Mouse (Mus musculus) forebrain, postnatal 0 days (tissue): ENCODE data around the gene Plpp2. TPM values are rescaled to one million over a fixed set of nuclear protein-coding genes. Genes with fewer than 3 reads are reported as not detected.

ENCODE experiments used
- ATAC-seq: fragments of 200-750 bp; cut with Nextera tagmentation; 2 replicates; pipeline ENCODE4 v1.8.0; 2017; ENCODE audit warnings: mild to moderate bottlenecking, moderate library complexity
- DNase-seq: peaks from one replicate; pipeline ENCODE4 v3.0.0-alpha.2; 2015
- H3K27ac ChIP-seq: fragments of 300-500 bp; sonication (generic); 2 replicates; pipeline ENCODE4 v1.5.1; 2014; ENCODE audit warnings: low read depth, mild to moderate bottlenecking, antibody characterized with exemption, low read length, moderate library complexity, mixed read lengths
- H3K27me3 ChIP-seq: fragments of 300-500 bp; sonication (generic); 2 replicates; pipeline ENCODE4 v1.6.1; 2014; ENCODE audit warnings: mild to moderate bottlenecking, low read length, mixed read lengths; ENCODE audit not compliant: insufficient read depth
- H3K36me3 ChIP-seq: fragments of 300-500 bp; sonication (generic); 2 replicates; pipeline ENCODE4 v1.6.1; 2014; ENCODE audit warnings: mild to moderate bottlenecking, moderate library complexity; ENCODE audit not compliant: insufficient read depth
- H3K4me1 ChIP-seq: fragments of 300-500 bp; sonication (generic); 2 replicates; pipeline ENCODE4 v1.6.1; 2014; ENCODE audit warnings: antibody characterized with exemption; ENCODE audit not compliant: insufficient read depth
- H3K4me2 ChIP-seq: fragments of 300-500 bp; sonication (generic); 2 replicates; pipeline ENCODE4 v1.6.1; 2014; ENCODE audit warnings: low read depth, mild to moderate bottlenecking, moderate library complexity
- H3K4me3 ChIP-seq: fragments of 300-500 bp; sonication (generic); 2 replicates; pipeline ENCODE4 v1.5.1; 2014; ENCODE audit warnings: low read depth, low read length, mixed read lengths
- H3K9ac ChIP-seq: fragments of 300-500 bp; sonication (generic); 2 replicates; pipeline ENCODE4 v1.6.1; 2014; ENCODE audit warnings: mild to moderate bottlenecking
- H3K9me3 ChIP-seq: fragments of 300-500 bp; sonication (generic); 2 replicates; pipeline ENCODE4 v1.6.1; 2016; ENCODE audit warnings: low read length
- CTCF ChIP-seq: sonication (generic); IDR thresholded peaks from 2 replicates; pipeline ENCODE4 v1.5.1; 2016; ENCODE audit warnings: antibody characterized with exemption, control low read depth, low read depth
- WGBS: fragments of 180-500 bp; shearing (Covaris S2); extraction: QIAGEN DNeasy Blood & Tissue Kit; methylation state at CpG from one replicate; pipeline ENCODE4 v1.1.7; 2014; 5-methylcytosine and 5-hydroxymethylcytosine counted together
- microRNA-seq, 2 experiments: library from miRNA; unstranded; fragments of <30 nt; microRNA quantifications; one replicate each; pipeline ENCODE4; 2016
- polyA plus RNA-seq: library from polyadenylated mRNA; unstranded; fragments of >200 nt; fragmentation: Nextera tagmentation; extraction: Ambion mirVana; gene quantifications from 2 replicates; pipeline ENCODE4 v1.2.1, GENCODE M21; 2015
- total RNA-seq: library from RNA; depleted of rRNA; stranded (reverse); fragments of >200 nt; gene quantifications from 2 replicates; pipeline ENCODE4 v1.2.3, GENCODE M21; 2014; rRNA removed

Plpp2 gene
- total and polyA plus RNA-seq, 2 experiments from 2014 or later: 13.1 to 24.1 TPM

DNA sequence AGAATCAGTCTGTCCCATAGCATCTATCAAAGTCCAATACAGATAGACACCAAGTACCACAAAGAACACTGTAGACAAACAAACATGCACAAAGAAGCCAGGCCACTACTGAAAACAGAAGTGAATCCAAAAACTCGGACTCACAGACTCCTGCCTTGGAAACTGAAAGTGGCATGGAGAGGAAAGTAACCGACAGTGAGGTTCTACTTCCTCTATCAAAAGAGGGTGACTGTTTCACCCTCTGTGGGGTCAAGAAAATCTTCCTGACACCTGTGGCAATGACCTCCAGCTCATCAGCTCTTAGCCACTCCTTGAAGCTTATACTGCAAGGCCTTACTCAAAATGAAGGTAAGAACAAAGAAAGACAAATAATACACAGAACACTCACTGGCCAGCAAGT is 26.9 kb downstream of the Plpp2 start:
- no peak overlapping the region for H3K9ac ChIP-seq
- no peaks in the 10 kb centered on the region for H3K36me3 ChIP-seq
- no peak overlapping the region for H3K27ac ChIP-seq
- no peak overlapping the region for H3K4me2 ChIP-seq
- no peak for DNase-seq
- no peaks in the 10 kb centered on the region for H3K9me3 ChIP-seq
- H3K27me3 ChIP-seq: no peaks in the 10 kb centered on the region
- H3K4me1 ChIP-seq: no peaks in the 10 kb centered on the region
- no peak for ATAC-seq
- WGBS: 85% methylated on average over 2 of the region's 2 CpGs
- no peak for TF ChIP-seq CTCF
- H3K4me3 ChIP-seq: no peak overlapping the region

DNA sequence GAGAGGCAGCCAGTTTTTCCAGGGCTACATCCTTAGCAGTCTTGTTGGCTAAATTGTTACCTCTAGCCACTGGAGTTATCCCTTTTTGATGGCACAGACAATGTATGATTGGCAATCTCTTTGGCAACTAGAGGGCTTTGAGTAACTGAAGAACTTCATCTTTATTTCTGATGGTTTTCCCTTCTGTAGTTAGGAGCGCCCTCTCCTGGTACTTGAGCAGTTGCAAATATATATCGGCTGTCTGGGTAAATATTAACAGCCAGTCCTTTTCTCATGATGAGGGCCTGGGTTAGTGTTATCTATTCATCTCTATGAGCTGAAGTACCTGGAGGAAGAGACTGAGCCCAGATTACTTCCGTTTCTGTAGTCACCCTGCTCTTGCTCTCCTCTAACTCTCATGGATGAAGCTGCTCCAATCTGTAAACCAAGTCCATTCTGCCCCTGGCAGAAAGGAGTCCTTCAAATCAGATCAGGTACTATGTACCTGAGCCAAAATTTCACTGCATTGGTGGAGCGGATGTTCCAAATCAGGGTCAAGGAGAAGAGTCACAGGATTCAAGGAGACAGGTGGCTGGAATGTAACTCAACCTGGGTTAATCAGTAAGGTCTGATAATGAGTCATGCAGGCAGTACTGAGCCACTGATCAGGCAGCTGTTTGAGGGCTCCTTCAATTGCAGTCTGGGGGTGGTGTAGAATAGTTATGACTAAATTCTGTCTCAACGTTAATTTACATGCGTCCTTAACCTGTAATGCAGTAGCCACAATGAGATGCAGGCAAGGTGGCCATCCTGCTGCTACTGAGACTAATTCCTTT is 30.6 kb downstream of the Plpp2 start:
- 68% methylated on average over 6 of the region's 6 CpGs for WGBS

DNA sequence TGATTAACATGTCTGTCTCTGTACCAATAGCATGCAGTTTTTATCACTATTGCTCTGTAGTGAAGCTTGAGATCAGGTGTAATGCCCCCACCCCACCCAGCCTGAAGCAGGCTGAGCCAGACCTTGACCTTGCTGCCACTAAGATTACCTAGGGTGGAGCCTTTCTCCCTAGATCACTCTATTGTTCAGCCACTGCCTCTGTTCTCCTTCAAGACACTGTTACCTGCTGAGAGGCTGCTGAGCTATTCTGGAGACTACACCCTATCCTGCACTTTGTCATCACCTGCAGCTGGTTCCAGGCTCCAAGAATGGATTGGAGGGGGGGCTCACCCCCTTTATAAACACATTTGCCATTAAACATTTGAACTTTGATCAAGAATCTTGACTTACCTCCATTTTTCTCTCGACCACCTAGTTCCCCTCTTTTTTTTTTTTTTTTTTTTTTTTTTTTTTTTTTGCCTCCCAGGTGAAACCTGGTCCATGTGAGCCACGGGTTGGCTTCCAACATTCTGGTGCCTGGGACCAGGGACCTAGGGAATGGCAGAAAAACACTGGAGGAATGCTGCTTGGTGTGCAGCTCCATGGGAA is 36.8 kb downstream of the Plpp2 start:
- 50% methylated on average over 2 of the region's 2 CpGs for WGBS
- ATAC-seq: no peak
- Histone ChIP-seq H3K4me1 (no peaks in the 10 kb centered on the region), H3K27me3 (no peaks in the 10 kb centered on the region), H3K4me3 (no peak overlapping the region), H3K36me3 (no peaks in the 10 kb centered on the region), H3K4me2 (no peak overlapping the region), H3K27ac (no peak overlapping the region), H3K9ac (no peak overlapping the region), H3K9me3 (no peaks in the 10 kb centered on the region)
- no peak for DNase-seq
- no peak for TF ChIP-seq CTCF

More for the DNA sequence above, 30.6 kb downstream of the Plpp2 start:
- ATAC-seq: no peak
- H3K9ac ChIP-seq: no peak overlapping the region
- H3K9me3 ChIP-seq: no peaks in the 10 kb centered on the region
- no peak overlapping the region for H3K4me2 ChIP-seq
- no peaks in the 10 kb centered on the region for H3K27me3 ChIP-seq
- no peak overlapping the region for H3K27ac ChIP-seq
- no peak for TF ChIP-seq CTCF
- H3K4me1 ChIP-seq: no peaks in the 10 kb centered on the region
- no peak overlapping the region for H3K4me3 ChIP-seq
- DNase-seq: peak; percentile 7
- no peaks in the 10 kb centered on the region for H3K36me3 ChIP-seq

DNA sequence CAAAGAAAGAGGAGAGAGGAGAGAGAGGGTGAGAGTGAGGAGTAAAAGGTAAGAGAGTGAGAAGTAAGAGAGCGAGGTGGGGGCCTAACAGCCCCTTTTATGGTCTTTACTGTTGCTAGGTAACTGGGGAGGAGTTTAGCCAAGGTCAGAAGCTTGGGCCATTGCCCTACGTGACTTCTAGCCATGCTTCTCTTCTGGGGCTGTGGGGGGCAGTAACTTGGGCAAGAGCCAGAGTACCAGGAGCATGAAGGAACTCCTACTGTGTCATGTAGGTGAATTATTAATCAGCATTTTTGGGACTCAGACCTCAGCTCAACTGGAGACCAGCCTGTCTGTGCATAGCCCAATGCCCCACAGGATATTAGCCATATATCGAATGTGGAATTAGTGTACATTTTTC is 37.7 kb downstream of the Plpp2 start:
- Histone ChIP-seq H3K4me2 (no peak overlapping the region), H3K4me3 (no peak overlapping the region), H3K36me3 (no peaks in the 10 kb centered on the region), H3K4me1 (no peaks in the 10 kb centered on the region), H3K9ac (no peak overlapping the region), H3K27me3 (no peaks in the 10 kb centered on the region), H3K27ac (no peak overlapping the region), H3K9me3 (no peaks in the 10 kb centered on the region)
- 67% methylated on average over 3 of the region's 3 CpGs for WGBS
- DNase-seq (no peak), ATAC-seq (no peak)
- no peak for TF ChIP-seq CTCF

Small RNA genes lying within 50 kb of the gene (microRNA-seq; reads per million reads assigned to microRNA genes)
- 0 to 0.12 reads per million in 2 experiments for gene Mir6909

Other genes starting within 250 kb of the Plpp2 start
- gene Vmn2r82, start 177.3 kb downstream of the Plpp2 start, total RNA-seq: not detected in 2 replicates
- not detected in 2 replicates for gene Vmn2r82, start 177.3 kb downstream of the Plpp2 start, polyA plus RNA-seq
- gene Vmn2r83, start 65.1 kb downstream of the Plpp2 start, total RNA-seq: not detected in 2 replicates
- gene Vmn2r83, start 65.1 kb downstream of the Plpp2 start, polyA plus RNA-seq: not detected in 2 replicates
- gene Mier2, start 21.4 kb upstream of the Plpp2 start, total RNA-seq: 70.0 and 73.0 TPM in 2 replicates
- 37.5 and 38.6 TPM in 2 replicates for gene Mier2, start 21.4 kb upstream of the Plpp2 start, polyA plus RNA-seq
- gene Theg, start 53.5 kb upstream of the Plpp2 start, total RNA-seq: not detected in 2 replicates
- not detected in 2 replicates for gene Theg, start 53.5 kb upstream of the Plpp2 start, polyA plus RNA-seq
- 22.2 and 26.7 TPM in 2 replicates for gene C2cd4c, start 80.2 kb upstream of the Plpp2 start, total RNA-seq
- 0.65 and 0.69 TPM in 2 replicates for gene C2cd4c, start 80.2 kb upstream of the Plpp2 start, polyA plus RNA-seq
- 45.3 and 54.7 TPM in 2 replicates for gene Shc2, start 104.1 kb upstream of the Plpp2 start, total RNA-seq
- gene Shc2, start 104.1 kb upstream of the Plpp2 start, polyA plus RNA-seq: 11.3 and 16.9 TPM in 2 replicates
- gene Odf3l2, start 111.9 kb upstream of the Plpp2 start, total RNA-seq: 0.38 and 0.52 TPM in 2 replicates
- gene Odf3l2, start 111.9 kb upstream of the Plpp2 start, polyA plus RNA-seq: 0.44 and 0.81 TPM in 2 replicates
- gene Madcam1, start 130.8 kb upstream of the Plpp2 start, total RNA-seq: 0.38 and 0.95 TPM in 2 replicates
- 0.67 and 0.70 TPM in 2 replicates for gene Madcam1, start 130.8 kb upstream of the Plpp2 start, polyA plus RNA-seq
- gene Tpgs1, start 135.6 kb upstream of the Plpp2 start, total RNA-seq: 64.2 and 91.5 TPM in 2 replicates
- gene Tpgs1, start 135.6 kb upstream of the Plpp2 start, polyA plus RNA-seq: 128 and 148 TPM in 2 replicates
- 61.9 and 69.9 TPM in 2 replicates for gene Cdc34, start 148.4 kb upstream of the Plpp2 start, total RNA-seq
- 67.9 and 76.5 TPM in 2 replicates for gene Cdc34, start 148.4 kb upstream of the Plpp2 start, polyA plus RNA-seq
- 2.5 and 3.3 TPM in 2 replicates for gene Gzmm, start 155.2 kb upstream of the Plpp2 start, total RNA-seq
- gene Gzmm, start 155.2 kb upstream of the Plpp2 start, polyA plus RNA-seq: 1.1 and 1.3 TPM in 2 replicates
- gene Bsg, start 170.7 kb upstream of the Plpp2 start, total RNA-seq: 960 and 1,112 TPM in 2 replicates
- gene Bsg, start 170.7 kb upstream of the Plpp2 start, polyA plus RNA-seq: 1,015 and 1,046 TPM in 2 replicates
- gene Hcn2, start 182.8 kb upstream of the Plpp2 start, total RNA-seq: 28.0 and 34.5 TPM in 2 replicates
- 3.6 and 4.7 TPM in 2 replicates for gene Hcn2, start 182.8 kb upstream of the Plpp2 start, polyA plus RNA-seq
- 27.8 and 34.9 TPM in 2 replicates for gene Polrmt, start 212.8 kb upstream of the Plpp2 start, total RNA-seq
- gene Polrmt, start 212.8 kb upstream of the Plpp2 start, polyA plus RNA-seq: 27.3 and 30.2 TPM in 2 replicates
- 0.62 and 1.0 TPM in 2 replicates for gene Fgf22, start 221.3 kb upstream of the Plpp2 start, total RNA-seq
- gene Fgf22, start 221.3 kb upstream of the Plpp2 start, polyA plus RNA-seq: 0.99 and 1.7 TPM in 2 replicates
- gene Rnf126, start 233.2 kb upstream of the Plpp2 start, total RNA-seq: 54.1 and 88.3 TPM in 2 replicates
- gene Rnf126, start 233.2 kb upstream of the Plpp2 start, polyA plus RNA-seq: 131 and 143 TPM in 2 replicates
- 2.1 and 4.5 TPM in 2 replicates for gene Fstl3, start 243.5 kb upstream of the Plpp2 start, total RNA-seq
- 1.7 and 2.8 TPM in 2 replicates for gene Fstl3, start 243.5 kb upstream of the Plpp2 start, polyA plus RNA-seq